Mouse (Mus musculus) hematopoietic stem cell, adult 5-6 weeks (primary cell): ENCODE measurements around the gene Relch. TPM values are rescaled to one million over a fixed set of nuclear protein-coding genes. Genes with fewer than 3 reads are reported as not detected.

ENCODE experiments used
- ATAC-seq, 2 experiments: fragments of 125-278 bp in 1 of 2; replicated peaks in 1 of 2; 2 replicates each; pipeline ENCODE4 v1.8.0; 2016 to 2017; ENCODE audit warnings: inconsistent platforms in 2 of 2, mild to moderate bottlenecking in 2 of 2, moderate number of reproducible peaks in 2 of 2, low read depth in 1 of 2, moderate TSS enrichment in 1 of 2; ENCODE audit not compliant: low FRiP score in 2 of 2, poor library complexity in 2 of 2, severe bottlenecking in 2 of 2, insufficient read depth in 1 of 2, low TSS enrichment in 1 of 2
- total RNA-seq: library from RNA; stranded (forward); fragments of 172-1452, 232-1000 nt; gene quantifications from 2 replicates; pipeline ENCODE4 v1.2.3, GENCODE M21; 2017

Gene Relch
- total RNA-seq, 1 experiment from 2014 or later, result 41.2 TPM

DNA sequence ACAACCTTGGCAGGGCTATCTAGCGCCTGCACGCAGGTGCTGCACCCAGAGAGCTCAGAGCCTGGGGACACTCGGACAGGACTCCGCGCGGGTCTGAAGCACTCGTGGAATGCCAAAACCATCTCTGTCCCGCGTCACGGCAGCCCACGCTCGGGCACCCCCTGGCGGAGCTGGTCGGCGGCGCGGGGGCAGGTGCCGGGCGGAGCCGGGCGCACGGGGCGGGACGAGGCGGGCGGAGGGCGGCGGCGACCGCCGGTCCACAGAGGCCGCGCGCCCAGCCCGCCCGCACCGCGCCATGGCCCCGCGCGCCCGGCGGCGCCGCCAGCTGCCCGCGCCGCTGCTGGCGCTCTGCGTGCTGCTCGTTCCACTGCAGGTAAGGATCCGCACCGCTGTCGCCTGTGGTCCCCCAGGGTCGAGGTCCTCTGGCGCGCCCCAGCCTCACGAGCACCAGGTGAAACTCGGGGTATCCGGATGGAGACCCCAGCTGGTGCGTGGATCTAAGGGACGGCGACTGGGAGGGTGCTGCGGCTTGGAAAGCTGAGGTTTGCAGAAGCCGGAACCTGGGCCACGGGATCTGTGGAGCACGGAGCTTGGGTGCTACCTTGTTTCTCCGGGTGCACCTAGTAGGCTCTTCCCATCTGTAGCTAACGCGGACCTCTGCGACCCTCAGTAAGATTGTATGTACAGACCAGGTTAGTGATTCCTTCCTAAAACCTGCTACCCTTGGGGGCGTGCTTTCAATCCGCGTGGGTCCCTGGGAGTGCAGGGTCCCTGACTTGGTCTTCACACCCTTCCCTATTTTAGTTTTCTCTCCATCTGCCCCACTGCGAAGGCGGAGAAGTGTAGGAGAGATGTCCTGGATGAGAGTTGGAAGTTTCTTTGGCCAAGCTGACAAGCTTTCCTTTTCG is 117.0 kb downstream of the Relch start, which contains the start of gene Tnfrsf11a:
Gene Tnfrsf11a (plus strand): TSS at position 262 of the 908 bp plus-strand sequence.
- peak; percentile 29 to 59 for ATAC-seq

DNA sequence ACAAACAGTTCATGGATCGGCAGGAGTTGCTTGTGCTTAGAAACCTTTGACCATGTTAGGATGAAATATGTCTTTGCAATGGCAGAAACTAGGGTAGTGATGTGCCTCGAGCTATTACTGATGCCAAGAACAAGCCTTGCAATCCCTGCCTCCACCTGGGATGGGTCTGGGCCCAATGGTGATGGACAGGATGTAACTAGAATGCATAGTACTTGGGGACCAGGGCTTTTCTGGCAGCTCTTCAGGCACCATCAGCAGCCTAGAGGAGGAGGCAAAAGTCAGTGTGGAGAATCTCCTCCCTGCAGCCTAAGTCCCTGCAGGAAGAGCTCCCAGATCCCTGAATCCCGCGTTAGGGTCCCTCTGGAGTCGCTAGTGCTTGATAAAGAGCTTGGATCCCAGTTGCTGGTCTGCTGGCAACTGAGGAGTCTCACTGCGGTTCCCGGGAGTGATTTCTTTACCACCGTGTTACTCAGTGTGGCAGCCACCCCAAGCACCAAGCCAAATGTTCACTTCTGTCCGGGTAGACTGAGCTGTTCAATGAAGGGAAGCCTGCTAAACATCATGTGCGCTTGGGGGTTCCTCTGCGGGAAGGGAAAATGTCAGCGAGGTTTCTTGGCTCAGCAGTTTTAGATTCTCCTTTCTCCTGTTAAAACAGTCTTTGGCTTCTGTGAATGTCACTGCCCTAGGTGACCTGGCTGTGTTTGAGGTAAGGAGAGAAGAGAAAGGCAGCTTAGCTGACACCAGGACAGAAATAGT is 117.9 kb downstream of the Relch start:
- ATAC-seq, result no peak

DNA sequence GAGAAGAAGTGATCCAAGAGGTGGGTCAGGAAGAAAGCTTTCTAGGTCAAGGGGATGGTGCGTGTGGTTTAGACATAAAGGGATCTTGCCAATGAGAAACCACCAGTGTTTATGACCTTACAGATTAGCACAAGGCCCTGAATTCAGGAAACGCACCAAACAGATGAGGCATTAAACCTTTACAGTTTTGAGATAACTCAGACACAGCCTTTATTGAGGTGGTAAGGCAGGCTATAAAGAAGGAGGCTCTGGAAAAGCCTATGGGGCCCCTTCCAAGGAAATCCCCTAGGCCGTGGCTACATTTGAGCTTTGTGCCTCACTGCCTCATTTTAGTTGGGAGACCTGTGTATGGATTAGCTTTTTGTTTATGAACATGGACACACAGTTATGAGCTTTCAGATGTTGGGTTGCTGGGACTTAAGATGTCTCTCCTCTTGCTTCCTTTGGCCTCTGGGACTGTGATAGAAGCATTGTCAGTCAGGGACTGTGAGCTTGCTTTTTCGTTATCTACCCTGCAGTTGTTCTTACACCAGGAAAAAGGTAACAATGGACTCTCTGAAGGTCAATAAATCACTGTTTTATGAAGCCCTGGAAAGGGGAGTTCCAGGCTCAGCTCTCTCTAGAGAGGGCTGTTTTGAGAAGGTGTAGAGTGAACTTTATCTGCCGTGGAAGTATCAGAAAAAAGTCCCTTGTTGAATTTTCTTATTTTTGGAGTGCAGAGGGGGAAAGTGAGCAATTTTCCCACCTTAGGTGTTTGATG is 120.8 kb downstream of the Relch start:
- ATAC-seq, result no peak

DNA sequence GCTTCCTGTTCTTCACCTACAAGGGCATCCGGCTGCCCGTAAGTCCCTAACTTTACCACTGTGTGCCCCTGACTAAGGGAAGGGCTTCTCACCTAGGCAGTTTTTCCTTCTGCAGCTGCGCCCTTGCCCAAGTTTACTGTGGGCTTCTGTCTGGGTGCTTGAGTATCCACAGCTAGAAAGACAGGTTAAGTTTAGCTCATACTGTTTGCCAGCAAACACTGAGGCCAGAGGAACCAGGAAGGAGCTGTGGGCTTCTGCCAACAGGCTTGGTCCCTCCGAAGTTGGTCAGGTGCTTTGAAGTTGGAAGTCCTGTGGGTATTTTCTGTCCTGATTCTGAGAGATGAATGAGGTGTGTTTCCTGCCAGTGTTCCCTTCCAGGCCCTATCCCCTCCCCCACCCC is 121.5 kb downstream of the Relch start:
- ATAC-seq, result no peak

DNA sequence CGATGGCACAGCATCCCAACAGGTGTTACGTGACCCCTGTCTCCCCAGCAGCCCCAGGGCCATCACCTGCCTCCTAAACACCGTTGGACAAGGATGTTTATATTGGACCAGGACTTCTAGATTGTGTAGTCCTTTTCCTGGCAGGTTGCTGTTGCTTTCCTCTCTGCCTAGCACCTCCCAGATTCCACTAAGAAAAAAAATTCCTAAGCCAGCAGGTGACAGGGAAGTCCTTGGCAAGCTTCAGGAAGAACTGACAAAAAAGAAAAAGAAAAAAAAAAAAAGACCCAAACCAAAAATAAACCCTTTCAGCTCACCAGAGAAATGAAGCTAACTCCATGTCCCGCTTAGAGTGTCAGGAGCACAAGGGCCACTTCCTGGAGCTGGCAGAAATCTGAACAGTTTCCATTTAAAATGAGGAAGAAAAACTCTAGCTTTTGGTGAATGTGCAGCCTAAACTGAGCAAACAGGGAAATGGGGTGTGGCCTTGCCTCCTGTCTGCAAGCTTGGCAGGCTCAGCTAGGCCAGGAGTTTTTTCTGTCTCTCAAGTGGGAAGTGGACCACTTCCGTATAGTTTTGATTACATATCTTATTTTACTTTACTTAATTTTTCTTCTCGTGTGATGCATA is 123.2 kb downstream of the Relch start:
- ATAC-seq, result peak; percentile 91 to 94

DNA sequence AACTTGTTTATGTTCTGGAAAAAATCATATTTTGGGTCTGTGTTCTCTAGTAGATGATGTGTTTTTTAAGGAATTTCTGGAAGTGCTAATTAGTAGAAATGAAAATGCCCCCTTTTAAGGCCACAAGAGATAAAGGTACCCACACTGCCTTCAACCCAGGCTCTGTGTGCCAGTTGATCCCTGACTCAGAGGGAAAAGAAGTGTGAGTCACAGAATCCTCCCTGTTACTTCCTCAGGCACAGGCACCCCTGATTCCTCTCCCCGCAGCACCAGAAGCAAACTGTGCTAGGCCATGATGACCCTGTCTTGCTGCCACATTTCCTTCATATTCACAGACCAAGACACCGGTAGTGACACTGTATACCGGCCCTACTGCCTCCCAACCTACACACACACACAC is 126.4 kb downstream of the Relch start:
- ATAC-seq, result no peak

DNA sequence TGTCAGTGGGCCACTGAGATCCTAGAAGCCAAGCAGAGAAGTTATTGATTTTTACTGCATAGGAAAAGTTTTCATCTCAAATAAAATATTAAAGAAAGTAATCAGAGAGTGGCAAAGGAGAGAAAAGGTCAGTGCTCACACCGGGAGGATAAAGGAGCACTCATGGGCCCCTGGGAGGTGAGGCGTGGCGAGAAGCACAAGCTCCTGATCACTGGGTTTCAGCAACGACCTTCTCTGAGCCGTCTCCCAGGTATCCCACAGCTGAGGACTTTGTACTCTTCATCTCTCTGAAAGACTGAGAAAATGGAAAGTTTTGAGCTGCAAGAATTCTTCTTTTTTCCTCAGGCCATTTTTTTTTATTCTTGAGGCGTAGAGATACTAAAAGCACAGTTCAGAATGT is 131.0 kb downstream of the Relch start:
- ATAC-seq, result no peak

DNA sequence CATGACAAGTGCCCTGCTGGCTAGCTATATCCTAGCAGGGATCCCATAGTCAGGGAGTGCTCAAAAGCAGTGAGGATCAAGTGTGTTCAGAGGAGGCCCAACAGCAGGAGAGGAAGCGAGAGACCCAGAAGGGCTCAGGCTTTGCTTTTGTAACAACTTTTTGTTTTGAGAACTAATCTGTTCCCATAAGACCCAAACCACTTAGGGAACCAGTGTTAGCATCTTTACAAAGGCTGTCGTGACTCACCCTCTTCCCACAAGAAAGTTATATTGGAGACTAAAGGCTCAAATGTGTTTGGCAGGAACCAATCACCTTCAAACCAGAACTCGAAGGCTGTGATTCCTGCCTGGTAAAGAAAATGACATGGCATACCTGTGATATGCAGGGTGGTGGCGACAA is 132.0 kb downstream of the Relch start:
- no peak for ATAC-seq

DNA sequence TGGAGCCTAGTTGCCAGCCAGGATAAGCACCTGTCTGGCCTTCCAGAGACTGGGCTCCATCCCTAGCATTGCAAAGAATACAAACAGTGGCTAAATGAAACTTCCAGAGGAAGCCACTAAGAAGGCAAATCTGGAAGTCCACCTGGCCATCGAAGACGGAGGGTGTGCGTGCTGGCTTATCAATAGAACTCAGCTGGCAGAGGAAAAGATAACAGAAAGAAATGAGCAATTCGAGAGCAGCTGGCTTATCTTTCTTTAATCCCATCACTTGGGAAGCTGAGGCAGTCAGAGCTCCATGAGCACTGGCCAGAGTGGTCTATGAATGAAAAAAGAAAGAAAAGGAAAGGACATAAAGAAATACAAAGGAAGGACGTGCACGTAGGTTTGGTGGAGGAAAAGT is 136.9 kb downstream of the Relch start:
- ATAC-seq, result no peak

DNA sequence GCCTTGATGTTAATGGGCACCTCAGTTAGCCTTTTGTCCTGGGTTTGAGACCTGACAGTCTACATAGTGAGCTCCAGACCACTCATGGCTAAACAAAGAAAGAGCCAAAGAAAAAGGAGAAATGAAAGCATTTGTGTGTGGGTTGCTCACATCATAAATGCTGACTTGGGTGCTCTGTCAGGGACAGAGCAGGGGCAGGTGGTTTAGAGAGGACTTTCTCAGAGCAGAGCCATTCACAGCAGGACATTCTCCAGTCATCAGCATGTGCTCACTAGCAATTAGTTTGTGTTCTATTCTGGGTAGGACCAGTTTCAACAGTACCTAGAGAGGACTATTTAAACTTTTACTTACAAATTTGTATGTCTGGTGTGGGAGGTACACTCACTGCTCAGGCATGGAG is 137.6 kb downstream of the Relch start:
- no peak for ATAC-seq

DNA sequence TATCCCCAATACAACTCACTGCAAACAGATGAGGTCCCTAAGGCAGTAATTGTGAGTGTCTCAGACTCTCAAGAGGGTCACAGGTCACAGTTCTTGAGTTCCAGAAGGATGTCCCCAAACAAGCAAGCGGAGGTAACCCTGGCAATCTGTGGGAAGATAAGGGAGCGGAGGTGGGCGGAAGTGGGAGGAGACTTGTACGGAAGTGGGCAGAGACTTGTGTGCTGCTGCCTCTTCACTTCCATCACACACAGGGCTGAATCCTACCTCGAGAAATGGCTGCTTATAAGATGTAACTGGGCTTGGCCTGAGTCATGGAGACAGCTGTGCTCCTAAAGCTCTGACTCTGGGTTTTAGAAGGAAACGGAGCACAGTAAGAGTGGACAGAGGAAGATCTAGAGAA is 139.3 kb downstream of the Relch start:
- peak; percentile 22 to 63; a peak in 3 of 4 replicates for ATAC-seq

DNA sequence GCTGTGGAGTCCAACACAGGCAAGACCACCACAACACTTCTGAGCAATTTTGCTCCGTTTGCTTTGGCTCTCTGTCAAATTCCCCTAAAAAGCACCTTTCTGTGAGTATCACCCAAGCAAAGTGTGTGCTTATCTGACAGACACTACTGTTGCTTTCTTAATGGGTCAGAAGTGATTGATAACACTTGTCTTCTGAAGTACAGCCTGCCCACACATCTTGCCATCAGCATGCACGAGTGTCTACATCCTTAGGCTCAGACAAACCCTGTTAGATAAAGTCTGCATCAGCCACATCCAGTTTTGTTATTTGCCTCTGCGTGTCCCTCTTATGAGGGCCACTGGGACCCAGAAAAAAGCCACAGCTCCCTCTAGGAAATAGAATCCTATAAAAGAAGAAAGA is 140.6 kb downstream of the Relch start:
- ATAC-seq, result no peak

Other genes with a start within 250 kb of the Relch start
- 40.1 and 54.5 TPM in 2 replicates for gene Pign, start 184 bp upstream of the Relch start, total RNA-seq
- gene Tnfrsf11a, start 116.9 kb downstream of the Relch start, total RNA-seq, result 0.81 and 1.2 TPM in 2 replicates